Mouse (Mus musculus): ENCODE measurements around the gene Il1r1.

The Il1r1 gene

GRCm38 (mm10) chr1:40317657-40318056 lies 92.8 kb downstream of the Il1r1 start:
- no peak for DNase-seq (ENCODE audit: low spot score)

- DNase-seq (ENCODE audit: low spot score), result no peak
Observed at GRCm38 (mm10) chr1:40321824-40322223, 96.9 kb downstream of the Il1r1 start.

DNA sequence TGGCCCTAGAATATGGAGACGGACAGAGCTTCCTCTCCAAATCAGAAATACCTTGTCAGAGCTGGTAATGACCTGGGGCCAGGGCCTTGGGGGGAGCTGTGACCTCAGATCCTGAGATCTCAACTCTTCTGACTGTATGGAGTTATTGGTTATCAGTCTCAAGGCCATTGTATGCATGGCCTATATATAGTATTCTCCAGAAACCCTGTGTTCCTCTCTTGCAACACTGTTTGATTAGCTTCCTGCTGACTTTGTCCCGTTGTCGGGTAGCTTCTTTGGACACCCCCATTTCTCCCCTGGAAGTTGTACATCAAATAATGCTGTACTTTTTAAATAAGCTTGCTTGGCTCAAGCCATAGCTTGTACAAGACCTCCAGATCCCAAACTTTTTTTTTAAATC lies 97.7 kb downstream of the Il1r1 start:
- no peak for DNase-seq (ENCODE audit: low spot score)

GRCm38 (mm10) chr1:40324457-40324856 lies 99.6 kb downstream of the Il1r1 start, which contains the start of gene Il1rl2:
Gene Il1rl2 (plus strand): TSS chr1:40324610.
- DNase-seq (ENCODE audit: low spot score), result peak; percentile 81

DNA sequence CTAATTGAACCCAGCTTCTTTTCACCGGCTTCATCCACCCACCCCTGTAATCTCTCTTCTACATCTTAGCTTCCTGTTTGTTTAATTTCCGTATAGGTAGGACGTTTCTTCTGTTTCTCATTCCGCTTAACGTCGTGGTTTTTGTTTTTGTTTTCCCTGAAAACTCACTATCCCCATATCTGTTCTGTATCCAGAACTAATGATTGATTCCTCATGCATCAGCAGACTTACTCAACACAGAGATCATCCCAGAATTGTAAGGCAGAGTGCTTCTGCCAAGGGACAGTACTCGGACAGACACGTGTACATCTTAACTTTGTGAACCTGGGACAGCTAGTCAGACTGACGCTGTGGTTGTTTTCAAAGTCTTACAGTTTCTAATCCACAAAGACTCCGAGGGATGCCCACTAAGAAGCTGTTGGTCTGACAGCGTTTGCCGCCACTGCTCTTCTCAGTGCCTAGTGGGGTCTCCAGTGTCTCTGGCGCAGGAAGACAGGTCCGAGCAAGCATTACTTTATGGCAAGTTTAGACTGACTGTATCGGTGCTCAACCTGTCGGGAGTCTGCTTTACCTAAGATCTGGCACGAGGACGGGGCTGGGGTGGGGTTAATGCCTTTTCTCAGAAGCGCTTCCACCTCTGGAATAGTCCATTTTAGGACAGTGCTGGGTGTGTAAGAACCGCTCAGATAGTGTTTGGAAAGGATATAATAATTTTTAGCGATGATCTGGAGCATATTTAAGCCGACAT lies 100.2 kb downstream of the Il1r1 start:
- DNase-seq (ENCODE audit: low spot score), result peak; percentile 66

- DNase-seq (ENCODE audit: low spot score), result no peak
Observed at GRCm38 (mm10) chr1:40325711-40326327, 100.9 kb downstream of the Il1r1 start.

DNA sequence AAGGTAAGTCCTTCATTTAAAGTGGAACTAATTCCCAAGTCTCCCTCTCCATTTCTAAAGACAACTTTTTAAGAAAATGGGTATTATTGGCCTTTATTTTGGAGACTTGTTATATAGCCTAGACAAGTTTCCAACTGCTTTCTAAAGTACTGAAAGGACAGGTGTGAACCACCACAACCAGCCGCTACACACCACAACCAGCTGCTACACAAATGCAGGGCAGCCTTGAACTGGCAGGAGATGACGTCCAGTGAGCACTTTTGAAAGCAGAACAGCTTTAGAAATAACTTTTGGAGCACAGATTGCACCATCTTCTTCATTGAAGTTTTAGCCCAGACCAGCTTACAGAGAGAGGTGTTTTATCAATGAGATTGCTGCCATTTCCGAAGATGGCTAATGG lies 102.7 kb downstream of the Il1r1 start:
- no peak for DNase-seq (ENCODE audit: low spot score)

DNA sequence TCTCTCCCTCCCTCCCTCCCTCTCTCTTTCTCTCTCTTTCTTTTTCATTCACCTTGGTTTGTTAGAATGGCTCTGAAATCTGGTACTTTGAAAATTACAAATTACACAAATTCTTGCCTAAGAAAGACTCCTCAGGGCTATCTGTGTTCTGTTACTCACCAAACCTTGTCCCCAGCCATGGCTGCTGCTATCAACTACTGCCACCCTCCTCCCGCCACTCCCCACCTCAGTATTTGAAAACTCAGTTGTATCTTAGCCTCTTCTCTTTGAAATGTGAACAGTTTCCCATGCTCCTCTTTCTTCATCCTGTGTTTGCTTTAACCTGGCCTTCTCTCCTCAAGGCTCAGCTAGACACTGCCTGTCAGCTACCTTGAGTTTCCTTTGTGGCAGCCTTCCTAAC lies 104.6 kb downstream of the Il1r1 start:
- no peak for DNase-seq (ENCODE audit: low spot score)

GRCm38 (mm10) chr1:40330181-40330580 lies 105.3 kb downstream of the Il1r1 start:
- no peak for DNase-seq (ENCODE audit: low spot score)

DNA sequence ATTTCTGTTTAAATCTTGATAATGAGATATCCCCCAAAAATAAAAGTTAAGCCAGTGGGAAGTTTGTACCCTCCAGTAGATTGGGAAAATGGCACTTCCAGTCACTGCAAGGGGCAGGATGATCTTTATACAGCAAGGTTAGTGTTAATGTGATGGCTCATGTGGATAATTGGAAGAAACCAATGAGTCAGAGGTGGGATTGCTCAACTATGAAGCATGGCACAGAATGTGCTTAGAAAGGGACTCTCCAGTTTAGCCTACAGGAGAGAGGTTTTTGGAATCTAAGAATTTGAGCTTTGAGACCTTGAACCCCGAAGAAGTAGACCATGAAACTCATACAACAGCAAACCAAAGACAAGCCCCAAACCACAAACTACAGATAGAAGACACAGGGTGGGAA lies 114.5 kb downstream of the Il1r1 start:
- DNase-seq (ENCODE audit: low spot score), result no peak

GRCm38 (mm10) chr1:40340102-40340501 lies 115.2 kb downstream of the Il1r1 start:
- no peak for DNase-seq (ENCODE audit: low spot score)

- DNase-seq (ENCODE audit: low spot score), result no peak
Observed at GRCm38 (mm10) chr1:40352158-40352903, 127.5 kb downstream of the Il1r1 start.

GRCm38 (mm10) chr1:40352904-40353286 lies 128.0 kb downstream of the Il1r1 start:
- DNase-seq (ENCODE audit: low spot score), result no peak

DNA sequence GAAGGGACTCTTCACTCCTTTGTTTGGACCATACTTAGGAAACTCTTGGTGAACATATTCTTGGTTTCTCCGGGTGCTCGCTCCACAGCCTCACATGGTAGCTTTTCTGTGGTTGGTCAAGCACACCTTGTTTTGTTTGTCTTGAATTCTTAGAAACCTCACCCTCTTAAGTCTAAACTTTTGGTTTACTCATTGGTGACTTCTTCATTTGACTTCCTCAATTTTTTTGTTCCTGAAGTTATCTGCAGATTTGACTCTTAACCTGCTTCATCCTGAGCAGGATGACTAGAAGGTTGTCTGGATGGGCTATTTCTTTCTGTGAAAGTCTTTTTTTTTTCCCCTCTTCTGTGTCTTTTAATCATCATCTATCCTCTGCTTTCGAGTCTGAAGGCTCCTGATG lies 129.8 kb downstream of the Il1r1 start:
- no peak for DNase-seq (ENCODE audit: low spot score)

GRCm38 (mm10) chr1:40355431-40355843 lies 130.6 kb downstream of the Il1r1 start:
- no peak for DNase-seq (ENCODE audit: low spot score)

DNA sequence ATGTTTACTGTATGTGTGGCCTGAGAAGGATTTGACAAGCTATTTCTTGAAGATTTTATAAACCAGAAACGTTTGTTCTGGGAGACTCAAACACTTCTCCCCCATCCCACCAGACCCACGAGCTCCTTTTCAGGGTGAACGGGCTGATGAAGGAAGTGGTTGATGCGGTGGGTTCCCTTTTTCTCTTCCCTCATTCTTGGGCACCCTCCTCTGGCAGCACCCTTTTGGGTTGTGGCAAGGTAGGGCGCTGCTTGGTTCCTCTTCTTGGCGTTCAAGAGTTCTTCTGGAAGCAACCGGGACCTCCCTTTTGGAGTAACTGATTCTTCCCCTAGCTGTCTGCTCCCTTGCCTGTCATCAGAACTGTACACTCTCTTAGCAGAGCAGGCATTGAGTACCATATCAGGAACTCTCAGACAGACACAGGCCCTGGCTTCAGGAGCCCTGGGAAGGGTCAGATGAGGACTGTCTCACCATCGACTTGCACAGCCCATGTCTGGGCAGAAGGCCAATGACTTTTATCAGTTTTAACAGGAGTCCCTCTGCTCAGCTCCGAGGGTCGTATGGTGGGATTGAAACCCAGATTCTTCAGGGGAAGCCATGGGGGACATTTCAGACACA lies 131.1 kb downstream of the Il1r1 start:
- DNase-seq (ENCODE audit: low spot score), result no peak

DNA sequence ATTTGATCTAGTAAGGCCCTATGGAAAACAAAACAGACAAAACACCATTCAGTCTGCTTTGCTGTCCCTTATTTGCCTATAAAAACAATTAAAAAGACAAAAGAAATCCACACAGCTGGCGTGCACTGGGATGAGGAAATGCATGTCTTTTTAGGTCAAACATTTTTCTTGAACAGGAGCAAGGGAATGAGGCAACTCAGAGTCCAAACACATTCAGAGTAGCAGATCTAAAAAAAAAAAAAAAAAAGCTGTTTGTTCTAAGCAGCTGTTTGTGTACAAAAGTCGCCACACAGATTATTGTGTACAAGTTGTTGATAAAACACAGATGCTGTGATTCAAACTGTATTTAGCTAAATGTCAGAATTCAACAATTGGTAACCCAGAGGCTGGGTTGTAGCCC lies 133.0 kb downstream of the Il1r1 start:
- DNase-seq (ENCODE audit: low spot score), result peak; percentile 81

DNA sequence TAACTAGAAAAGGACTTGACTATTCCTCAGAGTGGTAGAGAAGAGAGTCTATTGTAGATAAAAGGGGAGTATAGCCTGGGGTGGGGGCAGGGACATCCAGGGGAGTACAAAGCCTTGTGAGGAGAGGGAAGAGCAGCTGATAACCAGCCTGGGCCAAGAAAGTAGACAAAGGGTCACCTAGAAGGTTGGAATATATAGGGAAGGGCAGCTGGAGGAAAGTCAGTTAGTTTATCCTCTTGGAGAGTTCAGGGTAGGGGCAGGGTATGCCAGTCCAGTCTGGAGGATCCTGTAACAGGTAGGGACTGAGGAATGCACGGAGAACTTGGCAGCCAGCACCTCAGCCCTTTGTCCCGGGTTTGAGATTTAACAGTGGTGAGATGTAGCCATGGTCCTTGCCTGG lies 133.5 kb downstream of the Il1r1 start:
- DNase-seq (ENCODE audit: low spot score), result no peak

GRCm38 (mm10) chr1:40358771-40359181 lies 133.9 kb downstream of the Il1r1 start:
- DNase-seq (ENCODE audit: low spot score), result no peak

GRCm38 (mm10) chr1:40359731-40360130 lies 134.9 kb downstream of the Il1r1 start:
- DNase-seq (ENCODE audit: low spot score), result no peak

- no peak for DNase-seq (ENCODE audit: low spot score)
Observed at GRCm38 (mm10) chr1:40360969-40361368, 136.1 kb downstream of the Il1r1 start.

GRCm38 (mm10) chr1:40361596-40361995 lies 136.7 kb downstream of the Il1r1 start:
- DNase-seq (ENCODE audit: low spot score), result no peak

- DNase-seq (ENCODE audit: low spot score), result no peak
Observed at GRCm38 (mm10) chr1:40362784-40363183, 137.9 kb downstream of the Il1r1 start.
